Mouse (Mus musculus) small intestine, adult 2 months (tissue): ENCODE results near the gene Sez6l. TPM values are rescaled to one million over a fixed set of nuclear protein-coding genes. Genes with fewer than 3 reads are reported as not detected.
A peak's percentile ranks its signal among the peaks of the same experiment; 100 is the strongest.

Experiments used
- H3K27ac ChIP-seq: fragments of 200-500 bp; 2 replicates; pipeline ENCODE4 v1.5.1; 2012; ENCODE audit warnings: low read depth, low read length, control low read depth, inconsistent platforms; ENCODE audit not compliant: insufficient read depth
- H3K27me3 ChIP-seq: fragments of 200-500 bp; 2 replicates; pipeline ENCODE4 v1.6.1; 2012; ENCODE audit warnings: mild to moderate bottlenecking, moderate library complexity, low read length, inconsistent platforms; ENCODE audit not compliant: control insufficient read depth, insufficient read depth
- H3K36me3 ChIP-seq: fragments of 200-500 bp; 2 replicates; pipeline ENCODE4 v1.6.1; 2012; ENCODE audit warnings: mild to moderate bottlenecking, low read length, control low read depth, inconsistent platforms; ENCODE audit not compliant: control insufficient read depth, insufficient read depth
- H3K4me1 ChIP-seq: fragments of 200-500 bp; 2 replicates; pipeline ENCODE4 v1.6.1; 2012; ENCODE audit warnings: low read length, inconsistent platforms, mixed read lengths; ENCODE audit not compliant: control insufficient read depth, insufficient read depth, insufficient read length
- H3K4me3 ChIP-seq: fragments of 200-500 bp; 2 replicates; pipeline ENCODE4 v1.5.1; 2012; ENCODE audit warnings: low read depth, mild to moderate bottlenecking, control low read depth, inconsistent platforms, low read length, moderate library complexity
- CTCF ChIP-seq: fragments of 200-500 bp; IDR thresholded peaks from 2 replicates; pipeline ENCODE4 v1.5.1; 2012; ENCODE audit warnings: low read depth, mild to moderate bottlenecking, control low read depth, inconsistent platforms, low read length, moderate library complexity, mixed read lengths; ENCODE audit not compliant: insufficient replicate concordance, insufficient read length; ENCODE audit errors: extremely low read depth
- POLR2A ChIP-seq: fragments of 200-500 bp; IDR thresholded peaks from 2 replicates; pipeline ENCODE4 v1.6.1; 2012; ENCODE audit warnings: low read depth, mild to moderate bottlenecking, control low read depth, inconsistent platforms, low read length, moderate library complexity
- WGBS: fragments of 180-500 bp; shearing (Covaris S2); methylation state at CpG from one replicate; pipeline ENCODE4 v1.1.7; 2018; 5-methylcytosine and 5-hydroxymethylcytosine counted together
- polyA plus RNA-seq: library from polyadenylated mRNA; depleted of rRNA; stranded (reverse); fragments of >200 nt; gene quantifications from 2 replicates; pipeline ENCODE4 v1.2.3, GENCODE M21; 2012

The Sez6l gene
- polyA plus RNA-seq, 1 experiment, result 0.42 TPM

GRCm38 (mm10) chr5:112394779-112395443 lies 182.1 kb downstream of the Sez6l start, which contains the start of gene Asphd2:
Asphd2 (minus strand) TSS chr5:112394866.
- no peak for TF ChIP-seq POLR2A
- TF ChIP-seq CTCF, result no peak
- H3K4me1 ChIP-seq, result no peaks in the 10 kb centered on the region
- H3K4me3 ChIP-seq, result peak within 1 kb of the TSS; percentile 45
- peaks cover 28% of the 10 kb centered on the region for H3K27me3 ChIP-seq
- no peaks in the 10 kb centered on the region for H3K36me3 ChIP-seq
- H3K27ac ChIP-seq, result no peak within 1 kb of the TSS
- WGBS, result 3% methylated on average over 64 of the region's 67 CpGs

GRCm38 (mm10) chr5:112394415-112394763 lies 182.6 kb downstream of the Sez6l start:
- TF ChIP-seq CTCF (no peak), POLR2A (no peak)
- H3K27me3 ChIP-seq, result peaks cover 28% of the 10 kb centered on the region
- no peaks in the 10 kb centered on the region for H3K4me1 ChIP-seq
- H3K4me3 ChIP-seq, result peak overlapping the region; percentile 31
- 2% methylated on average over 28 of the region's 28 CpGs for WGBS
- no peak overlapping the region for H3K27ac ChIP-seq
- no peaks in the 10 kb centered on the region for H3K36me3 ChIP-seq

- Histone ChIP-seq H3K27me3 (peaks cover 28% of the 10 kb centered on the region), H3K27ac (no peak overlapping the region), H3K36me3 (no peaks in the 10 kb centered on the region), H3K4me3 (peak overlapping the region; percentile 31), H3K4me1 (no peaks in the 10 kb centered on the region)
- TF ChIP-seq CTCF, result no peak
- no peak for TF ChIP-seq POLR2A
- 11% methylated on average over 18 of the region's 18 CpGs for WGBS
Observed at GRCm38 (mm10) chr5:112393741-112394414, 183.1 kb downstream of the Sez6l start.

- WGBS, result 60% methylated on average over 27 of the region's 27 CpGs
- H3K27me3 ChIP-seq, result peaks cover 28% of the 10 kb centered on the region
- no peak overlapping the region for H3K4me3 ChIP-seq
- no peaks in the 10 kb centered on the region for H3K4me1 ChIP-seq
- H3K27ac ChIP-seq, result no peak overlapping the region
- no peak for TF ChIP-seq POLR2A
- H3K36me3 ChIP-seq, result no peaks in the 10 kb centered on the region
Observed at GRCm38 (mm10) chr5:112391676-112392323, 185.2 kb downstream of the Sez6l start.

- Histone ChIP-seq H3K4me3 (no peak overlapping the region), H3K27me3 (peaks cover 28% of the 10 kb centered on the region), H3K27ac (no peak overlapping the region), H3K36me3 (no peaks in the 10 kb centered on the region), H3K4me1 (no peaks in the 10 kb centered on the region)
- WGBS, result 41% methylated on average over 16 of the region's 16 CpGs
- TF ChIP-seq POLR2A (no peak), CTCF (no peak)
Observed at GRCm38 (mm10) chr5:112391002-112391401, 186.0 kb downstream of the Sez6l start.

GRCm38 (mm10) chr5:112389352-112389751 lies 187.6 kb downstream of the Sez6l start:
- Histone ChIP-seq H3K27ac (no peak overlapping the region), H3K4me3 (no peak overlapping the region), H3K36me3 (no peaks in the 10 kb centered on the region), H3K27me3 (peaks cover 15% of the 10 kb centered on the region; the same call in 1 of the 2 replicates), H3K4me1 (no peaks in the 10 kb centered on the region; the same call in 1 of the 2 replicates)
- 78% methylated on average over 9 of the region's 9 CpGs for WGBS
- no peak for TF ChIP-seq POLR2A
- TF ChIP-seq CTCF, result no peak

- WGBS, result 46% methylated on average over 2 of the region's 2 CpGs
- H3K36me3 ChIP-seq, result no peaks in the 10 kb centered on the region
- no peaks in the 10 kb centered on the region for H3K27me3 ChIP-seq
- no peak overlapping the region for H3K27ac ChIP-seq
- TF ChIP-seq CTCF (no peak), POLR2A (no peak)
- H3K4me1 ChIP-seq, result peaks cover 5% of the 10 kb centered on the region
- no peak overlapping the region for H3K4me3 ChIP-seq
Observed at GRCm38 (mm10) chr5:112385973-112386372, 191.0 kb downstream of the Sez6l start.
